9 mouse cellular contexts compared by ENCODE assay signal in the genomic region with DNA sequence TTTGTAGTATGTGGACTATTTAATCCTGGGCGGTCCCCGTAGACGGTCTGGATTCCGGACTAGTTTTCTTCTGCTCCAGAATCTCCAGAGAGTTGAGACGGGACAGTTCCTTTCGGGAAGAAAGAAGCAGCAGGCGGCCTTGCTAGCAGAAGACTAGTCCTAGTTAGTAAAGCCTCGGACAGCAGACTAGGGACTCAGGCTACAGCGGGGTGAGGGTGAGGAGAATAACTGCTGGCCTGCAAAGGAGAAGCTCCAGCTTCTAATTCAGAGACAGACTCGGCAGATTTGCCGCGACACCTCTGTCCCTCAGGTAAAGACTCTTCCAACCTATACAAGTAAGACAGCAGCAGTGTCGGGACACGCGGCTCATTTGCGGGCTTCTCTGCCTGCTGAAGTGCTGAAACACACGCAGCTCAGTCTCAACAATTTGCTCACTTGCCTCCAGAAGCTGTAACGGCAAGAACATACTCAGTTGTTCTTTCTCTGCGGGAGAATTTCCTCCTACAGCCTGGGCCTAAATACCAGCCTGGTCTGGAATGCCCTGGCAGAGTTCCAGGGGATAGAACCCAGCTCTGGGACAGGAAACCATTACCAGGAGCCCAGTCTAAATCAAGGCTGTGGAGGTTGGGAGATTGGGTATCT. TPM values are rescaled to one million over a fixed set of nuclear protein-coding genes. Genes with fewer than 3 reads are reported as not detected.
DNase-seq lines count a peak whose midpoint lies in the region; ATAC-seq and TF ChIP-seq lines count a peak whose summit lies in the region.
"Had no signal": no experiment of that assay in that cellular context is flagged by ENCODE, and none has a peak within 500 bp of the region (broad histone marks: within the 10 kb centered on the region; RNA-seq: fewer than 3 reads in every experiment).

No protein-coding gene starts in this region.

- peak overlapping the region; percentile 15; the same call in 1 of the 2 replicates for H3K9ac ChIP-seq in forebrain, postnatal 0 days
- no peak overlapping the region for H3K9ac ChIP-seq in limb, embryonic 15.5 days

- peak overlapping the region; percentile 67 for H3K4me2 ChIP-seq in forebrain, postnatal 0 days (ENCODE audit: low read depth)
- H3K4me2 ChIP-seq in limb, embryonic 15.5 days = peak overlapping the region; percentile 77

- peak; percentile 18 for DNase-seq in lung, postnatal 10 days
- no peak for DNase-seq in lung, adult 18-20 months
- peak; percentile 5 for DNase-seq in forebrain, postnatal 0 days
- DNase-seq in yolk sac, embryonic 10.5 days (ENCODE audit: low spot score) = peak; percentile 33
- DNase-seq in cerebellum, adult 8-10 months = no peak
- DNase-seq in spleen, adult 18-20 months = no peak
- no peak for DNase-seq in spleen, postnatal 10 days (ENCODE audit: low spot score in 2 of 2)

- peak overlapping the region; percentile 49 for H3K4me3 ChIP-seq in forebrain, postnatal 0 days (ENCODE audit: low read depth, low read length)
- peak overlapping the region; percentile 45 for H3K4me3 ChIP-seq in limb, embryonic 15.5 days

- no peak for TF ChIP-seq CTCF in forebrain, postnatal 0 days (IDR thresholded peaks at IDR 0.05; ENCODE audit: low read depth)

- H3K27me3 ChIP-seq in forebrain, postnatal 0 days (ENCODE audit: insufficient read depth, low read length) = peaks cover 3% of the 10 kb centered on the region; the same call in 1 of the 2 replicates
- peaks cover 12% of the 10 kb centered on the region for H3K27me3 ChIP-seq in limb, embryonic 15.5 days

- no peaks in the 10 kb centered on the region for H3K36me3 ChIP-seq in forebrain, postnatal 0 days (ENCODE audit: insufficient read depth)
- H3K36me3 ChIP-seq in limb, embryonic 15.5 days = no peaks in the 10 kb centered on the region

- 1% methylated on average over 19 of the region's 19 CpGs for WGBS in forebrain, postnatal 0 days
- 2% methylated on average over 19 of the region's 19 CpGs for WGBS in limb, embryonic 15.5 days

- no peak for ATAC-seq in forebrain, postnatal 0 days
- ATAC-seq in limb, embryonic 15.5 days (ENCODE audit: insufficient number of reproducible peaks, low FRiP score, low TSS enrichment, low read depth) = no peak

- H3K9me3 ChIP-seq in forebrain, postnatal 0 days (ENCODE audit: low read length) = no peaks in the 10 kb centered on the region
- H3K9me3 ChIP-seq in limb, embryonic 15.5 days = no peaks in the 10 kb centered on the region

- H3K27ac ChIP-seq in forebrain, postnatal 0 days (ENCODE audit: low read depth, low read length) = no peak overlapping the region
- H3K27ac ChIP-seq in limb, embryonic 15.5 days = no peak overlapping the region

- 0 out of 2 replicates have a peak, but pooled peaks cover 6% of the 10 kb centered on the region for H3K4me1 ChIP-seq in forebrain, postnatal 0 days (ENCODE audit: insufficient read depth)
- H3K4me1 ChIP-seq in limb, embryonic 15.5 days = 0 out of 2 replicates have a peak, but pooled peaks cover 7% of the 10 kb centered on the region

RNA-seq across cellular contexts. Expression of a gene that starts 39.9 kb away (rescaled TPM):
- total RNA-seq in forebrain, postnatal 0 days (2014; rRNA removed) = not detected in 2 replicates
- polyA plus RNA-seq in forebrain, postnatal 0 days (2015; fragmentation: Nextera tagmentation; extraction: Ambion mirVana) = not detected in 2 replicates
- not detected in 2 replicates for polyA plus RNA-seq in limb, embryonic 15.5 days (2015; fragmentation: Nextera tagmentation; extraction: Ambion mirVana)
- total RNA-seq: neutrophil, adult 5-6 weeks had no signal

RNA-seq across cellular contexts. Expression of a gene that starts 51.1 kb away (rescaled TPM):
- total RNA-seq in forebrain, postnatal 0 days (2014; rRNA removed) = not detected in 2 replicates
- polyA plus RNA-seq in forebrain, postnatal 0 days (2015; fragmentation: Nextera tagmentation; extraction: Ambion mirVana) = not detected in 2 replicates
- not detected in 2 replicates for polyA plus RNA-seq in limb, embryonic 15.5 days (2015; fragmentation: Nextera tagmentation; extraction: Ambion mirVana)
- total RNA-seq: neutrophil, adult 5-6 weeks had no signal

Comparison
In these comparisons a context has a peak if more than half of its experiments do, and no peak if none do; other contexts are left out.
1. DNase-seq: peak in lung, postnatal 10 days (single experiment), forebrain, postnatal 0 days (single experiment) and yolk sac, embryonic 10.5 days (single experiment); none in lung, adult 18-20 months (0 of 2), cerebellum, adult 8-10 months (single experiment), spleen, adult 18-20 months (0 of 2) and spleen, postnatal 10 days (0 of 2).